Mouse (Mus musculus): ENCODE data around the gene Myh7b. TPM values are rescaled to one million over a fixed set of nuclear protein-coding genes. Genes with fewer than 3 reads are reported as not detected.

The Myh7b gene
- polyA plus RNA-seq, 1 experiment from 2014 or later = 0.54 TPM

- no peak for DNase-seq (ENCODE audit: low spot score)
- no peak for ATAC-seq
- TF ChIP-seq CTCF (IDR thresholded peaks at IDR 0.05) (no peak), EP300 (IDR thresholded peaks at IDR 0.05) (no peak)
- Histone ChIP-seq H3K9ac (replicated peaks; ENCODE audit: low read depth) (no peak overlapping the region), H3K27me3 (replicated peaks; ENCODE audit: insufficient read depth, low read length) (no peaks in the 10 kb centered on the region), H3K4me1 (ENCODE audit: insufficient read depth, low read depth, low read length) (0 out of 2 replicates have a peak, but pooled peaks cover 3% of the 10 kb centered on the region), H3K4me3 (ENCODE audit: low read depth, low read length) (no peak overlapping the region), H3K36me3 (ENCODE audit: insufficient read depth, low read length) (no peaks in the 10 kb centered on the region), H3K9me3 (ENCODE audit: low read length) (no peaks in the 10 kb centered on the region), H3K4me2 (replicated peaks; ENCODE audit: low read depth, low read length) (no peak overlapping the region), H3K27ac (ENCODE audit: low read length) (no peak overlapping the region)
- WGBS = 73% methylated on average over 9 of the region's 9 CpGs
These were observed 25.9 kb upstream of the Myh7b start for GRCm38 (mm10) chr2:155585082-155585481.

- no peaks in the 10 kb centered on the region for H3K27me3 ChIP-seq (replicated peaks; ENCODE audit: insufficient read depth, low read length)
- no peak overlapping the region for H3K27ac ChIP-seq (ENCODE audit: low read length)
- 37% methylated on average over 10 of the region's 10 CpGs for WGBS
- TF ChIP-seq CTCF (IDR thresholded peaks at IDR 0.05) (no peak), EP300 (IDR thresholded peaks at IDR 0.05) (peak; percentile 37)
- H3K4me1 ChIP-seq (ENCODE audit: insufficient read depth, low read depth, low read length) = 0 out of 2 replicates have a peak, but pooled peaks cover 3% of the 10 kb centered on the region
- no peak overlapping the region for H3K9ac ChIP-seq (replicated peaks; ENCODE audit: low read depth)
- ATAC-seq (peak; percentile 86), DNase-seq (ENCODE audit: low spot score) (peak; percentile 73)
- no peaks in the 10 kb centered on the region for H3K36me3 ChIP-seq (ENCODE audit: insufficient read depth, low read length)
- 0 out of 2 replicates have a peak overlapping the region, but pooled peaks have one; percentile 28 for H3K4me2 ChIP-seq (replicated peaks; ENCODE audit: low read depth, low read length)
- no peak overlapping the region for H3K4me3 ChIP-seq (ENCODE audit: low read depth, low read length)
- no peaks in the 10 kb centered on the region for H3K9me3 ChIP-seq (ENCODE audit: low read length)
These were observed 25.5 kb upstream of the Myh7b start for GRCm38 (mm10) chr2:155585486-155585885.

GRCm38 (mm10) chr2:155588136-155588535 is 22.9 kb upstream of the Myh7b start:
- Histone ChIP-seq H3K4me3 (ENCODE audit: low read depth, low read length) (no peak overlapping the region), H3K4me1 (ENCODE audit: insufficient read depth, low read depth, low read length) (peaks cover 10% of the 10 kb centered on the region; the same call in 1 of the 2 replicates), H3K36me3 (ENCODE audit: insufficient read depth, low read length) (no peaks in the 10 kb centered on the region), H3K4me2 (replicated peaks; ENCODE audit: low read depth, low read length) (no peak overlapping the region), H3K27me3 (replicated peaks; ENCODE audit: insufficient read depth, low read length) (no peaks in the 10 kb centered on the region), H3K27ac (ENCODE audit: low read length) (no peak overlapping the region), H3K9ac (replicated peaks; ENCODE audit: low read depth) (no peak overlapping the region), H3K9me3 (ENCODE audit: low read length) (no peaks in the 10 kb centered on the region)
- TF ChIP-seq CTCF (IDR thresholded peaks at IDR 0.05) (no peak), EP300 (IDR thresholded peaks at IDR 0.05) (no peak)
- DNase-seq (ENCODE audit: low spot score) (no peak), ATAC-seq (no peak)
- 76% methylated on average over 3 of the region's 3 CpGs for WGBS

- Histone ChIP-seq H3K27ac (ENCODE audit: low read length) (no peak overlapping the region), H3K27me3 (replicated peaks; ENCODE audit: insufficient read depth, low read length) (no peaks in the 10 kb centered on the region), H3K9ac (replicated peaks; ENCODE audit: low read depth) (no peak overlapping the region), H3K4me1 (ENCODE audit: insufficient read depth, low read depth, low read length) (peaks cover 8% of the 10 kb centered on the region; the same call in 1 of the 2 replicates), H3K9me3 (ENCODE audit: low read length) (no peaks in the 10 kb centered on the region), H3K4me3 (ENCODE audit: low read depth, low read length) (no peak overlapping the region), H3K4me2 (replicated peaks; ENCODE audit: low read depth, low read length) (no peak overlapping the region), H3K36me3 (ENCODE audit: insufficient read depth, low read length) (no peaks in the 10 kb centered on the region)
- no peak for TF ChIP-seq CTCF (IDR thresholded peaks at IDR 0.05)
- no peak for TF ChIP-seq EP300 (IDR thresholded peaks at IDR 0.05)
- DNase-seq (ENCODE audit: low spot score) (no peak), ATAC-seq (no peak)
- 74% methylated on average over 6 of the region's 6 CpGs for WGBS
These were observed 21.5 kb upstream of the Myh7b start for GRCm38 (mm10) chr2:155589521-155589920.

GRCm38 (mm10) chr2:155590876-155591275 is 20.1 kb upstream of the Myh7b start:
- no peak overlapping the region for H3K4me2 ChIP-seq (replicated peaks; ENCODE audit: low read depth, low read length)
- no peak for TF ChIP-seq EP300 (IDR thresholded peaks at IDR 0.05)
- no peak for TF ChIP-seq CTCF (IDR thresholded peaks at IDR 0.05)
- H3K9me3 ChIP-seq (ENCODE audit: low read length) = no peaks in the 10 kb centered on the region
- H3K27ac ChIP-seq (ENCODE audit: low read length) = no peak overlapping the region
- H3K4me3 ChIP-seq (ENCODE audit: low read depth, low read length) = no peak overlapping the region
- WGBS = 78% methylated on average over 2 of the region's 2 CpGs
- DNase-seq (ENCODE audit: low spot score) (no peak), ATAC-seq (no peak)
- H3K9ac ChIP-seq (replicated peaks; ENCODE audit: low read depth) = no peak overlapping the region
- peaks cover 8% of the 10 kb centered on the region; the same call in 1 of the 2 replicates for H3K4me1 ChIP-seq (ENCODE audit: insufficient read depth, low read depth, low read length)
- no peaks in the 10 kb centered on the region for H3K36me3 ChIP-seq (ENCODE audit: insufficient read depth, low read length)
- no peaks in the 10 kb centered on the region for H3K27me3 ChIP-seq (replicated peaks; ENCODE audit: insufficient read depth, low read length)

GRCm38 (mm10) chr2:155591676-155592075 is 19.3 kb upstream of the Myh7b start:
- TF ChIP-seq EP300 (IDR thresholded peaks at IDR 0.05) (no peak), CTCF (IDR thresholded peaks at IDR 0.05) (no peak)
- Histone ChIP-seq H3K9ac (replicated peaks; ENCODE audit: low read depth) (peak overlapping the region; percentile 74), H3K36me3 (ENCODE audit: insufficient read depth, low read length) (no peaks in the 10 kb centered on the region), H3K4me1 (ENCODE audit: insufficient read depth, low read depth, low read length) (peaks cover 8% of the 10 kb centered on the region; the same call in 1 of the 2 replicates), H3K27me3 (replicated peaks; ENCODE audit: insufficient read depth, low read length) (no peaks in the 10 kb centered on the region), H3K9me3 (ENCODE audit: low read length) (no peaks in the 10 kb centered on the region), H3K4me3 (ENCODE audit: low read depth, low read length) (peak overlapping the region; percentile 58), H3K4me2 (replicated peaks; ENCODE audit: low read depth, low read length) (peak overlapping the region; percentile 77), H3K27ac (ENCODE audit: low read length) (peak overlapping the region; percentile 88)
- ATAC-seq (no peak), DNase-seq (ENCODE audit: low spot score) (peak; percentile 40)
- 4% methylated on average over 6 of the region's 6 CpGs for WGBS

All from lung, postnatal 0 days (tissue).